Mouse (Mus musculus) frontal cortex, postnatal 14 days (tissue): ENCODE results near the gene Ehbp1.

Experiments
- DNase-seq, 2 experiments: peaks; one replicate each; pipeline ENCODE4 v3.0.0; 2022; ENCODE audit warnings: low spot score in 2 of 2

Gene Ehbp1

GRCm38 (mm10) chr11:22196776-22197175 is 145.3 kb downstream of the Ehbp1 start:
- DNase-seq, result no peak

GRCm38 (mm10) chr11:22194607-22195006 is 147.5 kb downstream of the Ehbp1 start:
- no peak for DNase-seq

- DNase-seq, result no peak
These were observed 151.5 kb downstream of the Ehbp1 start for GRCm38 (mm10) chr11:22190576-22190975.

- DNase-seq, result no peak
These were observed 152.1 kb downstream of the Ehbp1 start for GRCm38 (mm10) chr11:22189970-22190369.

- DNase-seq, result no peak
These were observed 160.3 kb downstream of the Ehbp1 start for GRCm38 (mm10) chr11:22181530-22182501.

- no peak for DNase-seq
These were observed 161.9 kb downstream of the Ehbp1 start for GRCm38 (mm10) chr11:22180146-22180545.

GRCm38 (mm10) chr11:22178569-22178968 is 163.5 kb downstream of the Ehbp1 start:
- DNase-seq, result no peak

- no peak for DNase-seq
These were observed 167.8 kb downstream of the Ehbp1 start for GRCm38 (mm10) chr11:22174311-22174710.

GRCm38 (mm10) chr11:22170962-22171638 is 171.0 kb downstream of the Ehbp1 start:
- DNase-seq, result no peak

GRCm38 (mm10) chr11:22157882-22158281 is 184.2 kb downstream of the Ehbp1 start:
- DNase-seq, result no peak

GRCm38 (mm10) chr11:22156182-22156581 is 185.9 kb downstream of the Ehbp1 start:
- no peak for DNase-seq

- DNase-seq, result no peak
These were observed 186.6 kb downstream of the Ehbp1 start for GRCm38 (mm10) chr11:22155366-22156095.

GRCm38 (mm10) chr11:22154501-22155294 is 187.4 kb downstream of the Ehbp1 start:
- DNase-seq, result no peak

GRCm38 (mm10) chr11:22140737-22141136 is 201.4 kb downstream of the Ehbp1 start:
- no peak for DNase-seq

GRCm38 (mm10) chr11:22138466-22138865 is 203.6 kb downstream of the Ehbp1 start:
- DNase-seq, result no peak

- DNase-seq, result no peak
These were observed 216.9 kb downstream of the Ehbp1 start for GRCm38 (mm10) chr11:22125188-22125587.

GRCm38 (mm10) chr11:22118853-22119252 is 223.2 kb downstream of the Ehbp1 start:
- DNase-seq, result no peak

GRCm38 (mm10) chr11:22112161-22112560 is 229.9 kb downstream of the Ehbp1 start:
- no peak for DNase-seq

- no peak for DNase-seq
These were observed 252.7 kb downstream of the Ehbp1 start for GRCm38 (mm10) chr11:22089346-22089745.

GRCm38 (mm10) chr11:22063352-22063751 is 278.7 kb downstream of the Ehbp1 start:
- DNase-seq, result no peak

- DNase-seq, result no peak
These were observed 280.4 kb downstream of the Ehbp1 start for GRCm38 (mm10) chr11:22061660-22062059.
